Mouse (Mus musculus) heart, adult 2 months (tissue): Measurements from ENCODE around the gene Pdc. TPM values are rescaled to one million over a fixed set of nuclear protein-coding genes. Genes with fewer than 3 reads are reported as not detected.

Experiments
- DNase-seq, 2 experiments: peaks; one replicate each; pipeline ENCODE4 v3.0.0; 2021
- H3K27ac ChIP-seq: fragments of 200-600 bp; 2 replicates; pipeline ENCODE4 v1.8.1; 2022
- H3K27me3 ChIP-seq: fragments of 200-500 bp; 2 replicates; pipeline ENCODE4 v1.6.1; 2012; ENCODE audit warnings: mild to moderate bottlenecking, low read length, inconsistent platforms, mixed read lengths; ENCODE audit not compliant: control insufficient read depth, insufficient read depth
- H3K36me3 ChIP-seq: fragments of 200-500 bp; 2 replicates; pipeline ENCODE4 v1.6.1; 2012; ENCODE audit warnings: low read length, inconsistent platforms; ENCODE audit not compliant: control insufficient read depth, insufficient read depth
- H3K4me1 ChIP-seq: fragments of 200-500 bp; 2 replicates; pipeline ENCODE4 v1.6.1; 2011; ENCODE audit warnings: low read length; ENCODE audit not compliant: control insufficient read depth, insufficient read depth
- H3K4me3 ChIP-seq: fragments of 200-600 bp; 2 replicates; pipeline ENCODE4 v1.8.1; 2022
- H3K79me2 ChIP-seq: fragments of 200-500 bp; replicated peaks from 2 replicates; pipeline ENCODE4 v1.6.1; 2012; ENCODE audit warnings: mild to moderate bottlenecking, inconsistent platforms, low read length, moderate library complexity, mixed read lengths; ENCODE audit not compliant: control insufficient read depth, insufficient read depth
- H3K9ac ChIP-seq: fragments of 200-500 bp; 2 replicates; pipeline ENCODE4 v1.6.1; 2012; ENCODE audit warnings: low read depth, mild to moderate bottlenecking, control low read depth, inconsistent platforms, low read length, mixed read lengths
- CTCF ChIP-seq: fragments of 200-600 bp; IDR thresholded peaks from 2 replicates; pipeline ENCODE4 v1.8.1; 2022; ENCODE audit warnings: antibody characterized with exemption, mild to moderate bottlenecking, moderate library complexity
- EP300 ChIP-seq: fragments of 200-500 bp; IDR thresholded peaks from 2 replicates; pipeline ENCODE4 v1.6.1; 2011; ENCODE audit warnings: low read depth, low read length, control low read depth; ENCODE audit not compliant: insufficient read depth
- POLR2A ChIP-seq: fragments of 200-500 bp; IDR thresholded peaks from 2 replicates; pipeline ENCODE4 v1.6.1; 2011; ENCODE audit warnings: mild to moderate bottlenecking, low read depth, low read length, control low read depth; ENCODE audit not compliant: insufficient read depth
- WGBS: fragments of 180-500 bp; shearing (Covaris S2); methylation state at CpG from one replicate; pipeline ENCODE4 v1.1.7; 2018; 5-methylcytosine and 5-hydroxymethylcytosine counted together
- intact Hi-C: fragments of 180-260 bp; cut with DNase I; formaldehyde crosslinking; loops from one replicate; pipeline ENCODE4 v1.15.1; 2025
- polyA plus RNA-seq: library from polyadenylated mRNA; depleted of rRNA; stranded (reverse); fragments of >200 nt; gene quantifications from 2 replicates; pipeline ENCODE4 v1.2.3, GENCODE M21; 2012; rRNA removed
- total RNA-seq, 2 experiments: library from RNA; stranded (reverse); gene quantifications; 2 replicates each; pipeline ENCODE4 v1.2.3; 2021

Pdc gene
- total and polyA plus RNA-seq, 3 experiments, result not detected

- whole genome bisulfite sequencing, result 91% methylated on average over 2 of the region's 2 CpGs
- H3K27me3 ChIP-seq, result no peaks in the 10 kb centered on the region
- H3K79me2 ChIP-seq, result no peaks in the 10 kb centered on the region
- intact Hi-C loops, result loop anchor here (10.0 kb wide), 1 partner anchor 539 kb away; no protein-coding TSS in a partner anchor
- H3K4me1 ChIP-seq, result no peaks in the 10 kb centered on the region
- no peak for TF ChIP-seq EP300
- TF ChIP-seq CTCF, result no peak
- no peak for TF ChIP-seq POLR2A
- no peak overlapping the region for H3K27ac ChIP-seq
- H3K4me3 ChIP-seq, result no peak overlapping the region
- no peak for DNase-seq
- H3K36me3 ChIP-seq, result no peaks in the 10 kb centered on the region; the same call in 1 of the 2 replicates
- H3K9ac ChIP-seq, result no peak overlapping the region
Measured at GRCm38 (mm10) chr1:150374247-150374646, 55.0 kb downstream of the Pdc start.

Other genes with a start within 250 kb of the Pdc start
- gene Ptgs2, start 219.4 kb upstream of the Pdc start, total RNA-seq, result under 1 TPM; 0.57 to 0.66 TPM
- 0.57 and 0.82 TPM in 2 replicates for gene Ptgs2, start 219.4 kb upstream of the Pdc start, polyA plus RNA-seq
- 100 to 1,000 TPM; 109 to 125 TPM for gene Tpr, start 73.4 kb downstream of the Pdc start, total RNA-seq
- 58.1 and 89.0 TPM in 2 replicates for gene Tpr, start 73.4 kb downstream of the Pdc start, polyA plus RNA-seq
- 10 to 100 TPM; 19.8 to 19.9 TPM for gene Odr4, start 73.7 kb downstream of the Pdc start, total RNA-seq
- 7.0 and 13.1 TPM in 2 replicates for gene Odr4, start 73.7 kb downstream of the Pdc start, polyA plus RNA-seq
- gene Prg4, start 146.7 kb downstream of the Pdc start, total RNA-seq, result 10 to 100 TPM; 16.8 to 27.1 TPM
- 9.1 and 9.7 TPM in 2 replicates for gene Prg4, start 146.7 kb downstream of the Pdc start, polyA plus RNA-seq